Mouse (Mus musculus) spleen, postnatal 14 days (tissue): Measurements from ENCODE around the gene Smurf2.
A peak's percentile ranks its signal among the peaks of the same experiment; 100 is the strongest.

ENCODE experiments used
- DNase-seq, 2 experiments: peaks; one replicate each; pipeline ENCODE4 v3.0.0; 2021 to 2022; ENCODE audit warnings: low spot score in 2 of 2

Gene Smurf2

DNA sequence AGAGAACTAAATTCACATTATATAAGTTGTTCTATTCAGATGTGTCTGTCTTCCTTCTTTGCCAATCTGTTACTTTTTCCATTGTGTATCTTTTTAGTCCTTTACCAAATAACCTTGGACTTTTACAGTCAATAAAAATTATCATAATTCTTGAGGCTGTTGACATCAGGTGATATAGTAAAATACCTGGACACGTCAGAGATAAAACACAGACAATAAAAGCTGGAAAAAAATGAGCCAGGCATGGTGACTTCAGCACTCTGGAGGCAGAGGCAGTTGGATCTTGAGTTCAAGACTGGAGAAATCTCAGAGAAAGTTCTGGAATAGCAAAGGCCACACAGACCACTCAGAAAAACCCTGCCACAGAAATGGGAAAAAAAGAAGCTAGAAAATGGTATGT lies 13.3 kb downstream of the Smurf2 start:
- DNase-seq, result no peak

DNA sequence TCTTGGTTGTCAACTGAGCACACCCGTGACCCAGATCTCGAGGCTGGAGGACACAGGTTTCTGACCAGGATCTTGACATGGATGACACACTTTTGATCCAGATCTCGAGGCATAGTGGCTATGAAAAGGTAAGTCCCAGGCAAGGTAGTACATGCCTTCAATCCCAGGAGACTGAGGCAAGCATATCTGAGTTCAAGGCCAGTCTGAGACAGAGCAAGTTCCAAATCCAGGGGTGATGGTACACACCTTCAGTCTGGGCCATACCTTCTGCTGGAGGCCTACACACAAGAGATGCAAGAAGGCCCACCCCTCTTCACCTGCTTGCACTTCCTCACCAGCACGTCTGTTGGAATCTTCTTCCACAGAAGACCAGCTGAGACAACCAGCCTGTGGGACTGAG lies 14.8 kb downstream of the Smurf2 start:
- no peak for DNase-seq

DNA sequence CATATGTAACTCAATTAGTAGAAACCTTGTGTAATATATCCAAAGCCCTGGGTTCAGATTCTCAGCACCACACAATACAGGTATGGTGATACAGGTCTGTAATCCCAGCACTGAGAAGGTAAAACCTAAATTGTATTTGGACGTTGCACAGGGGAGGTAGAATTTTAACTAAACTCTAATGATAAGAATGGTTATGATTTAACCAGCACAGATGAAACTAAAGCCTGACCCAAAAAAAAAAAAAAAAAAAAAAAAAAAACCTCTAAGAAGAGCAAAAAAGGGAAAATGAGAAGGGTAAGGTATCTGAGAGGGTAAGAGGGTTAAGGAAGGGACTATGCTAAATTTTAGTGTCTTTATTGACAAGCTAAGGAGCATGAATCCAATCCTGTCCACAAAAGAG lies 20.7 kb downstream of the Smurf2 start:
- no peak for DNase-seq

DNA sequence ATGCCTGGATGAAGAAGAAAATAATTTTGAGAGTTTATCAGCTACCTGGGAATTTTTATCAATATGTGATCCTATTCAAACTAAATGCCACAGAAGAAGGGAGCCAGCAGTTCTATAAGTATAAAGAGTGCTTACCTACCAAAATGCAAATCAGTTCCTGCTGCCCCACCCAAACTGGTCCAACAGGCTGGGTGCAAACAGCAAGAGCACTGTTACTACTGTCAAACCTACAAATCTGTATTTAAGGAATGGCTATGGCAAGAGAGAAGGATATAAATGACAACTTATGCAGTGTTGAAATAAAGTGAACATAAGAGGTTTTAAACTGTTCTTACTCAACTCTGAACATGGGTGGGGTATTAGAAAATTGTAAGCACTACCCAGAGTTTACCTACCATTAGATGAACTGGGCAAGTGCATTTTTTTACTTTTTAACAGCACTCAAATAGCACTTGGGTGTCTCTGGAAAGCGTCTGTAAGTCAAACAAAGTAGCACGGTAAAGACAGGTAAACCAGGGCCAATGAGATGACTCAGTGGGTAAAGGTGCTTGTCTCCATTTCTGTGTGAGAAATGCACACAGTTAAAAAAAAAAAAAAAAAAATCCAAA lies 23.9 kb downstream of the Smurf2 start:
- DNase-seq, result no peak

DNA sequence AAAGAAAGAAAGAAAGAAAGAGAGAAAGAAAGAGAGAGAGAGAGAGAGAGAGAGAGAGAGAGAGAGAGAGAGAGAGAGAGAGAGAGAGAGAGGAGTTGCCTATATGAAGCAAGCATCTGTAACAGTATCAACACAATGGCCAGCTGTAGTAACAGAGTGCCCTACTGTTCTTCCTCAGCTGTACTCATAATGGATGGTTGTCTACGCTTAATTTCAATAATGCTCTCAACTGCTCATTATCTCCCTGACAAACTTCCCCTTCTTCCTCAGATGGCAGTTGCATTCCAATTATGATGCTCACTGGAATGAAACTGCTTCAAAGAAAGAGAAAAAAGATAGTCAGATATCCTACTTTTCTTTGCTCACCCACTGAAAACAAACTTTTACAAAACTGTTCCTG lies 36.9 kb downstream of the Smurf2 start:
- DNase-seq, result no peak

DNA sequence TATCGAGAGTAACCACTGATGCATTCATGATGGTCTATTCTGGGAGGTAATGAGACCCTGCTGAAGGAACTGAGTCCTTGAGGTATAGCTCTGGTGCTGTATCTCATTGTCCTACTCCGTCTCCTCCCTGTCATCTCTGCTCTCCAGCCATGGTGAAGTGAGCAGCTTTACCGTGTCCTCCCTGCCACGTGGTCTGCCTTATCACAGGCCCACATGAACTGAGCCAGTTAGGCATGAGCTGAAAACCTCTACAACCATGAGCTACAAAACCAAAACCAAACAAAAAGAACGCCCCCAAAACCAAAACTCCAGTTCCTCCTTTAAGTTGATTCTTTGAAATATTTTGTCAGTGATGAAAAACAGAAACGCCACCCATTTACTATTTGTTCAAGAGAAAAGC lies 47.9 kb downstream of the Smurf2 start:
- no peak for DNase-seq

DNA sequence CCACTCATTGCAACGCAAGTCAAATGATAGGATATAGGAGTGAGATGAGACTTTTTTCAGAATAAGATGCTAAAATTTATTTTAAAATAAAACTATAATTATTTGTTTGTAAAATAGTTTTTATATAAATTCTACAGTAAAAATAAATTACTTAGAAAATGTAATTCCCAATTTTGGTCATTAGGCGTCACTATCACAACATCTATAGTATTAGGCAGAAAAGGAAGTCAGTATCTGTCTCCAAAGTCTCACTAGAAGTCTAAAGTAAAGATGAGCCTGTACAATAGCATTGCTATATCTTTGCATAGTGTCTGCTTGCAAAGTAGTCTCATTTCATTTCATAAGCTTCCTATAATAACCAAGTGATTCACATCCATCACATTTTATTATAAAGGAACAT lies 69.1 kb downstream of the Smurf2 start:
- DNase-seq, result no peak

DNA sequence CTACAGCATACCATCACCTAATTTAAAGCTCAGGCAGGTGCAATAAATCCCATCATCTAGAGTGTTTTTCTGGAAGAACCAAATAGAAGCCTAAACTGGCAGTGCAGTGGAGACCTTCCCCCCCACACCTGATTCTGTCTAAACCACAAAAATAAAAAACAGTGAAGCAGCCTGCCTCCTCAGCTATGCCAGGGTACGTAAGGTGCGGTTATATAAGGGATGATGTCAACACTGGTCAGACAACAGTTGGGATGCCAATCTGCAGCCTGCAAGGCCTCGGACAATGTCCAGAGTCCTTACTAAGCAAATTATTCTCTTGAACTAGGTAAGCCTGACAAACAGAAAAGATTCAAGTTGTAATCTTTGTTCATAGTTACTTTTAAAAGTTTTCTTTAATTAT lies 78.5 kb downstream of the Smurf2 start:
- DNase-seq, result no peak

DNA sequence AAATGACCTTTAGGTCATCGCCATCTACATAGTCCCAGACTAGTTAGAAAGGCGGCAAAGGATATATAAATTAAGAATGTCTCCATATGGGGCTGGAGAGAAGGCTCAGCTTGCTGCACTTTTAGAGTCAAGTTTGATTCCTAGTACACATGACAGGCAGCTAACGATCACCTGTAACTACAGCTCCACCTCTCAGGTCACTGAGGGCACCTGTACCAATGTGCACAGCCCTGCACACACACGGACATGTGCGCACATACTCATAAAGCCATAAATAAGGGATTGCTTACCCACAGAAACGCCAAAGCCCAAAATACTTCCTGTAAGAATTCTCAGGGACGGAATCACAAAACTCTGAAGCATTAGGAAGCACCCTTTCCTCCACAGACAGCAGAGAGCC lies 92.4 kb downstream of the Smurf2 start:
- DNase-seq, result no peak

DNA sequence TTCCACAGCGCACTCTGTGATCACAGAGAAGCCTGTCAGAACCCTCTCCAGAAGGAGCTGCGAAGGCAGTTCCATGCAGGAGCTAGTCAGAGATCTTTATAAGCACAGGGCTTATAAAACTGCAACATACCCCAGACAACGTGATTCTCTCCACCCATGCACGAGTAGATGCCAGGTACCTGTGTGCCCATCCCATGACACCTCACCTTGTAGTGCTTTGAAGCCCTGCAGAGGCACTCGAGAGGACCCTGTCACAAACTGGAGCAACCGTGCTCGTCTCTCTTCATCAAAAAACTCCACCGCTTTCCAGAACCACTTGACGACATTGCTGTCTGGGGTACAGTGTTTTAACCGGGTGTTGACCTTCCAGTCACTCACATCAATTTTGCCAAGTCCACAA lies 96.1 kb downstream of the Smurf2 start:
- DNase-seq, result no peak

DNA sequence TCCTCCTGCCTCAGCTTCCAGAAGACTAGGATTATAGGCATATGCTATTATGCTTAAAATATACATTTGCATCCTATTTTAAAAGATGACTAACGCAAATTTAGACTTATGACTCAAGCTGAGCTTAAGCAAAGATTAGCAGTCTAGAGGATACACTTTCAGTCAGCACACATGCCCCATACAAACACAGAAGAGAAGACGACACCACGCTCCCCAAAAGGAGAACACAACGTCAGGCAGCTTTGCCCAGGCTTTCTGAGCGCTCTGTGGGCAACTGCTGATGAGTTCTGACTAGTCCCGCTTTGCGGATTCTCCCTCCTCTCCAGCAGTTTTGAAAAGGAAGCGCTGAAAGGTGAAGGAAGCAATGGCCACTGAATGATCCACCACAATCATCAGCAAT lies 96.8 kb downstream of the Smurf2 start:
- DNase-seq, result no peak

DNA sequence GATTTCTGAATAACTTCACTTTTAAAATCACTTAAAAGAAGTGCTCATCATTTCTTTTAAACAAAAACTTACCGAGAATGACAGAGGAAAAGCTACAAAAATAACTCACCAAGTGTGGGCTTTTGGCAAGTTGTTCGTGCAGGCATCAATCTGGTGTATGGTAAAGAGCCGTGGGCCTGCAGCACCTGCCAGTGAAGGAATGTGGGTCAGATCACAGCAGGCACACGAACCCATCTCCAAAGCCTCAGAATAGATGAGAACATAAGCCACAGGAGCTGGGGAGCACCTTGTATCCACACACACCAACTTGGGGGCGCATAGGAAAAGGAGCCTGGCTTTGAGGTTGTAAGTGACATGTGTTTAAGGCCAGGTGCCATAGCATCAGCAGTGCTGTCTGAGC lies 97.6 kb downstream of the Smurf2 start:
- DNase-seq, result no peak

DNA sequence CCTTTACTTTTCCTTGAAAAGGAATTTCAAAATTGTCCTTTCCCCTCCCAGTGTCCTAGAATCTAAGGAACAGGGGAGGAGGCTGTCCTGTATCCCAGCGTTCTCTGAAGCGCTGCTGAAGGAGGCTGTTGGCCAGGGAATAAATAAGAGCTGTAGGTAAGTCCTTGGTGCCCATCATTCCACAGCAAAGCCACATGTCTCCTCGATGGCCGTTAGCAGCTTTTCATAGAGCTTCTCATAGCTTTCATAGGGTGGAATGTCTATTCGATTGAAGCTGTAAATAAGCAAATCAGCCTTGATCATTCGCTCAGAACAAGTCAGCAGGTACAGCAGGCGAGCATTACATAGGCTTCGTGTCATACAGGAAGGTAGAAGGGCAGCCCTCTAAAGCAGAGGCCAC lies 98.0 kb downstream of the Smurf2 start:
- DNase-seq, result no peak

DNA sequence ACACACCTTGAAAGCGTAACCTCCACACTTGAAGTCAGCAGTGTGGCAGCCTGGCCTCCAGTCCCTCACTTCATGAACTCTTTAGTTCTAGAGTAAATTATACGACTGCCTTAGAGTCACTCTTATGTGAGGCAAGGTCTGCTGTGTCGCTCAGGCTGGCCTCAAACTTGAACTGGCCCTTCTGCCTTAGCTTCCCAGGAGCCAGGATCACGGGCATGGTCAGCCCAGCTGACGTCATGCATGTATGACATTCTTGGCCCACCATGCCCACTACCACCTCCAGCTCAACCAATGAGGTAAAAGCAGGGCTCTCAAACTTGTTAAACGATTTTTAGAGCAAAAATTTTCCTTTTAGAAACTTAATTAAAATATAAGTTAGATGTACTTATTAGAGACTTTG lies 99.1 kb downstream of the Smurf2 start:
- DNase-seq, result no peak

DNA sequence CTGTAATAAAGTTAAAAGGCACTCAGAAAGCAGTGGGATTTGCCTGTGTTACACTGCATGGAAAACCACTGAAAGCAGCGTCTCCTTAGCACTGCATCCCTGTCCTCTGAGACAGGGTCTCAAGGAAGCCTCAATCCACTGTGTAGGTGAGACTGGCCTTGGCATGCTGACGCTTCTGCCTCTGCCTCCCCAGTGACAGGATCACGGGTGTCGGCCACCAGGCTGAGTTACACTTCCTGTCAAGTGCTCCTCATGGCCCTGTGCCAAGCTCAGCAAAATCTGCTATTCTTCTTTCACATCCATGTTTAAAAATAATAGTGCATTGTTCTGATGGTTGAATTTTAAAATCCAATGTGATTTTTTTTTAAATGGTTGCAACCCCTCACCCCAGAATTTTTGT lies 99.5 kb downstream of the Smurf2 start:
- DNase-seq, result peak in 1 of 2 experiments; percentile 3

DNA sequence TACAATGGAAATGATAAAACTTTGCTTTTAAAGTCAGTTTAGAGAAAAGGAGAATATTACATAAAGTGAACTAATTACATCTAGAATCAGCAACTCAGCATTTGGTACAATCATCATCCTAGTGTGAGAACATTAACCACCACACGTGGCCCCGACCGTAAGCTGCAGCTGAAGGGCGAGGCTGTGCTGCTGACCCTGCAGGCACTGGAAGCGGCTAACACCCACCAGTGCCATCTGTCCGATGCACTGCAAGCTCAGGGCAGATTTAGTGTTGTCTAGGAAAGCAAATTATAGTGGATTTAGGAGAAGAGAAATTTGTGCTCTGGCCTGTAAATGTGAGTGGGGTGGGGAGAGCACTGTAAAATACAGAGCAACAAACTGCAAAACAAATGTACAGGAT lies 100.3 kb downstream of the Smurf2 start:
- no peak for DNase-seq

DNA sequence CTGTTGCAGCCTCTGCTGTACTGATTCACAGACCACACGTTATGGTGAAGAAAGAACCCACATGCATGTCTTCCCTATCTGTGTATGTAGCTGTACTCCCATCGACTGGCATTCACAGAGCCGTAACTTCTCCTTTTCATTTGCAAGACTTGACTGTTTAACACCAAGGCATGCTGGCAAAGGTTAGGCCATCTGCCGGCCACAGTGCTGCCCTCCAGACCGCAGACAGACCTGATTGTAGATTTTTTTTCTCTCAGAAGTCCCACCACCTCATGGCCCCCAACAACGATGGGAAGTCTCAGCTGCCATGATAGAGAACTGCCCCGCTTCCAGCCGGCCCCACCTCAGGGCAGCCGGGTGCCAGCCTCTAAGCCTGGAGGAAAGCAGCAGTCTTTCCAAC lies 100.9 kb downstream of the Smurf2 start:
- DNase-seq, result no peak

DNA sequence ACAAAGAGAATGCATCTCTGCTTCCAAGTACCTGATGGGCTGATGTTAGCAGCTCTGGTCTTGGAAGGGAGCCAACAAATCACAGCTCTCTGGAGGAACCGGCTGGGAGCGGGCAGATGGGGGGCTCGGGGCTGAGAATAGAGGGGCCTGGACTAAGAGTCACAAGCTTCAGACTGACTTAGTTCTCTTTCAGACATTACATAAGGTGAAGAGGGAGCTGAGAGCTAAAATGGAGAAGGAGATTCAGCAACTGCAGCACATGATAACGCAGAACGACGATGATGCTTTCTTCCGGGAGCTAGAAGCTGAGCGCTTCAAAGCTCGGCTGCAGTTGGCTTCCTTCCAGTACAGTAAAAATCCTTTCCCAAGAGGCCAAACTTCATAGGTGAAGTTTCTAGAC lies 102.2 kb downstream of the Smurf2 start:
- DNase-seq, result no peak

DNA sequence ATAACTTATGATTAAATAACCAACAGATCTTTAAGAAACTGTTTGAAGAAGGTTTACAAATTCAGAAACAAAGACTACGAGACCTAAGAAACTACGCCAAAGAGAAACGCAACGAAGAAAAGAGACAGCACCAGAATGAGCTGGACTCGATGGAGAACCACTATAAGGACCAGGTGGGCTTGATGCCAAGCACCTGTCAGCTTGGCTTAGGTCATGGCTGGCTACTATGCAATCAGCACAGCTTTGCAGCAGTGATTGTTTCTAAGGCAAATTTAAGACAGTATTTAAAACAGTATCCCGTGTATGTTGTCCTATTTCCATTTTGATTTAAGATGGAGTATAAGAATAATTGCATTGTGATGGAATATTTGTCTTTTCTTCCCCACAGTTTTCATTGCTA lies 102.7 kb downstream of the Smurf2 start:
- DNase-seq, result no peak

DNA sequence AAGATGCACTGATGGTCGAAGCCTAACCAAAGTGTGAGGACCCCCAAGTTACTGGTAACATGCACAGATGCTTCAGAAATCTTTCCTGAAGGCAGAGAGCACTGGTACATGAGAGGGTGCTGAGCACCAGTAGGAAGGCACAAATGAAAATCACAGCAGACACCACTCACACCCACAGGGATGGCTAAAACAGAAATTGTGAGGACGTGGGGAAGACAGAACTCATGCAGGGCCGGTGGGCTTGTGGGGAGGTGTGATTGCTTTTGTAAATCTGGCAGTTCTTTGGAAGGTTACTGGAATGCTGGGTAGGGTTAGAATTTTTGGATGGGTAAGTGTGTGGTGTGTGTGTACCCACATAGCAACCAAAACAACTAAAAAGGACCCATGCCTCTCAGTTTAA lies 103.4 kb downstream of the Smurf2 start:
- DNase-seq, result no peak

DNA sequence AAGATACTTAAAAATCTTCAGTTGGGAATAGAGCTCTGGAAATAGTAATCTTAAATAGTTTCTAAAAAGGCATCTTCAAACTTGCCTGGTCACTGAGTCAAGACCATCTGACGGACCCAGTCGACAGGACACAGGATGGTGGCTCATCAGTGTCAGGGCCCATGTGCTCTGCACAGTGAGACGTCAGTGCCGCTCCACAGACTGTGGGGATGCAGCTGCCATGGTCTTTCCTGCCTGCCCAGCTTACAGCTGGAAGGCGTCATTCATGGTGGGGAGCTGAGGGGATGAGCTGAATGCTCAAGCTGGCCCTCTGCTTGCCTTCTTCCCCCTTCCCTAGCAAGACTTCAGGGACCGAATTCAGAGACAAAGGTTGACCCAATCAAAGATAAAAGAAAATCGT lies 104.2 kb downstream of the Smurf2 start:
- no peak for DNase-seq

DNA sequence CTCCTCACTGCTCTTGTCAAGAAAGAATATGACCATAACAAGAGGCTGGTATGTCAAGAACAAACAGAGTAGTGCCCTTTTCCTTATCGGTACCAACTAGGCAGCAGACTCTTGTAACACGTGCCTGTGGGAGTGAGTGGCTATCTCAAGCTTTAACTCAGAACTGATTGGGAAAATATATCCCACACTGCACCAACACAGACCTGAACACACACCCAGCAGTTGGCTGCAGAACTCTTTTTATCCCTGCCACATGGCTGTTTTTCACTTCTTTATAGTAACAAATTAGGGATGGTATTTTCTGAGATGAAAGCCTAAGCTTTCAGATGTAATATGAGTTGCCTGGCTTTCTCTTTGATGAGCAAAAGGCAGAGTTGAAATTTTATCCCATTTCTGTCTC lies 104.8 kb downstream of the Smurf2 start:
- no peak for DNase-seq

DNA sequence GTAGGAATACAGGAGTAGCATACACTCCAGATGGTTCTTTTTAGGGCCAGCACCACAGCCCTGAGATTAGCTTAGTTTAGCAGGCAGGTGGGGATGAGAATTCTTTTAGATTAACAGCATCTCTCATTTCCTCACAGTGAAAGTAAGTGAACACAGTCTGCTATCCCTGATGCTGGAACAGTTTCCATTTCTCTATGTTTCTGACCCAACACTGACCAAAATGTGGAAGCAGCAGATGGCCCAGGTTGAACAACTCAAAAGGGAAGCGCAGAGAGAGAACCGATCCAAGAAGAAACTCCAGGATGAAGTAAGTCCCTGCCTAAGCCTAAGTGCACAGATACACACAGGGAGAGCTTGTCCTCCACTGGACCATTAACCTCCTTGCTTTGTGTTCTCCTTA lies 105.2 kb downstream of the Smurf2 start:
- DNase-seq, result no peak

DNA sequence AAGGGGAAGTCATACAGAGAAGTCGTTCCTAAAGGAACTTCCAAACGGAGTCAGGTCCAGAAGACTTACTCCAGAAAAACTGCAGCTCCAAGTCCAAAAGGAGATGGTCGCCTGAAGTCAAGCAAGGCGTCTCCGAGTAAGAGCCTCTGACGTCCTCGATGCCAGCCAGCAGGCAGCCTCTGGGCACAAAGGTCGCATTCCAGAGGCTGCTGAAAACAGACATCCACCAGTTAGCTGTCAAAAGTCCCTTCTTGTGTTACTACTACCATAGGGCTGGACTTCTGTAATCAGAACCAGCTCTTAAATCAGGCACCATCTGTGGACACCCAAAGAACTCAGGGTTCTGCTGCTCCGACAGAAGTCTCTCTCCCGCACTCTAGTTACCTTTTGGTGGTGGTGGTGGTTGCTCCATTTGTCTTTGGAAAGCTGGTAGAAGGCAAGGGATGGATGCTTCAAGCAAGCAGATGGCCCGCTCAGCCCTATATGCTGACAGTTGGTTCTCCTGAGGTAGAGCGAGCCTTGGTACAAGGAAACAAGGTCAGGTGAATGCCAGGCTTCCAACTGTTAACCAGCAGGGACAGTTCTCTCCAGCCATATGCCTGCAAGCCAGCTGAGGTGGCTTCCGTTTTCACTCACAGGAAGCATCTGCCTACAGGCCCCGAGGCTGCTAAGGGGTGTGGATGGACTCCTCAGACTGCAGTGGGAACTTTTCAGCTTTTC lies 105.8 kb downstream of the Smurf2 start:
- DNase-seq, result no peak
